Mouse (Mus musculus) MEL (cell line): ENCODE data around the gene Tbc1d24. TPM values are rescaled to one million over a fixed set of nuclear protein-coding genes. Genes with fewer than 3 reads are reported as not detected.

ENCODE experiments used
- DNase-seq: peaks from one replicate; pipeline ENCODE4 v3.0.0; 2011; ENCODE audit warnings: low read depth, low spot score
- H3K27ac ChIP-seq: 2 replicates; pipeline ENCODE4 v1.5.1; 2012; ENCODE audit warnings: low read depth, mild to moderate bottlenecking, control low read depth, low read length, moderate library complexity; ENCODE audit not compliant: control insufficient read depth
- H3K27me3 ChIP-seq, 2 experiments: fragments of 150-350 bp in 1 of 2; sonication (generic) in 1 of 2; 2 replicates each; pipeline ENCODE4 v1.6.1; 2012; ENCODE audit warnings: low read length in 2 of 2, mild to moderate bottlenecking in 2 of 2, improper control_type of control experiment in 1 of 2, moderate library complexity in 1 of 2; ENCODE audit not compliant: insufficient read depth in 2 of 2, control insufficient read depth in 1 of 2
- H3K36me3 ChIP-seq, 2 experiments: 2 replicates each; pipeline ENCODE4 v1.6.1; 2012 to 2014; ENCODE audit warnings: low read length in 2 of 2, improper control_type of control experiment in 1 of 2, inconsistent platforms in 1 of 2, mild to moderate bottlenecking in 1 of 2; ENCODE audit not compliant: insufficient read depth in 2 of 2, control insufficient read depth in 1 of 2
- H3K4me1 ChIP-seq, 2 experiments: fragments of 150-350 bp in 1 of 2; sonication (generic) in 1 of 2; 2 replicates each; pipeline ENCODE4 v1.6.1; 2012; ENCODE audit warnings: low read length in 2 of 2, improper control_type of control experiment in 1 of 2, mild to moderate bottlenecking in 1 of 2; ENCODE audit not compliant: insufficient read depth in 2 of 2, control insufficient read depth in 1 of 2
- H3K4me3 ChIP-seq, 2 experiments: fragments of 150-350 bp in 1 of 2; sonication (generic) in 1 of 2; 2 replicates each; pipeline ENCODE4 v1.5.1; 2012; ENCODE audit warnings: low read depth in 2 of 2, low read length in 2 of 2, mild to moderate bottlenecking in 2 of 2, moderate library complexity in 2 of 2, control low read depth in 1 of 2, improper control_type of control experiment in 1 of 2; ENCODE audit not compliant: control insufficient read depth in 1 of 2, insufficient read depth in 1 of 2
- H3K79me2 ChIP-seq: 2 replicates; pipeline ENCODE4 v1.6.1; 2012; ENCODE audit warnings: mild to moderate bottlenecking, low read length, moderate library complexity; ENCODE audit not compliant: control insufficient read depth, poor library complexity, insufficient read depth
- H3K9ac ChIP-seq: 2 replicates; pipeline ENCODE4 v1.6.1; 2012; ENCODE audit warnings: low read depth, mild to moderate bottlenecking, control low read depth, low read length, moderate library complexity; ENCODE audit not compliant: control insufficient read depth, poor library complexity, severe bottlenecking
- H3K9me3 ChIP-seq: fragments of 150-350 bp; sonication (generic); replicated peaks from 2 replicates; pipeline ENCODE4 v1.6.1; 2012; ENCODE audit warnings: mild to moderate bottlenecking, low read length, improper control_type of control experiment, moderate library complexity; ENCODE audit not compliant: insufficient read depth
- CHD1 ChIP-seq: IDR thresholded peaks from 2 replicates; pipeline ENCODE4 v1.6.1; 2012; ENCODE audit warnings: low read depth, mild to moderate bottlenecking, inconsistent platforms, low read length, improper control_type of control experiment
- CTCF ChIP-seq, 3 experiments: IDR thresholded peaks in 2 of 3; conservative IDR thresholded peaks in 1 of 3; 2 replicates each; pipeline ENCODE4 v1.5.1; 2011 to 2012; ENCODE audit warnings: low read length in 3 of 3, low read depth in 2 of 3, mild to moderate bottlenecking in 2 of 3, improper control_type of control experiment in 1 of 3, inconsistent platforms in 1 of 3, mixed read lengths in 1 of 3, moderate library complexity in 1 of 3; ENCODE audit not compliant: control insufficient read depth in 1 of 3, insufficient read depth in 1 of 3, poor library complexity in 1 of 3, severe bottlenecking in 1 of 3
- E2F4 ChIP-seq: IDR thresholded peaks from 2 replicates; pipeline ENCODE4 v1.6.1; 2011; ENCODE audit warnings: low read depth, low read length, improper control_type of control experiment, borderline replicate concordance
- ELF1 ChIP-seq: IDR thresholded peaks from 2 replicates; pipeline ENCODE4 v1.6.1; 2014; ENCODE audit warnings: low read depth, mild to moderate bottlenecking, inconsistent platforms, low read length, improper control_type of control experiment, moderate library complexity
- EP300 ChIP-seq, 2 experiments: IDR thresholded peaks; 2 replicates each; pipeline ENCODE4 v1.6.1; 2011; ENCODE audit warnings: improper control_type of control experiment in 2 of 2, low read length in 2 of 2, low read depth in 1 of 2, mild to moderate bottlenecking in 1 of 2
- ETS1 ChIP-seq: IDR thresholded peaks from 2 replicates; pipeline ENCODE4 v1.6.1; 2012; ENCODE audit warnings: low read depth, mild to moderate bottlenecking, inconsistent platforms, low read length, improper control_type of control experiment, moderate library complexity
- JUND ChIP-seq: IDR thresholded peaks from 2 replicates; pipeline ENCODE4 v1.6.1; 2011; ENCODE audit warnings: low read depth, mild to moderate bottlenecking, improper control_type of control experiment, low read length
- MAX ChIP-seq: IDR thresholded peaks from 2 replicates; pipeline ENCODE4 v1.6.1; 2011; ENCODE audit warnings: low read length, improper control_type of control experiment
- MEF2A ChIP-seq: IDR thresholded peaks from 2 replicates; pipeline ENCODE4 v1.6.1; 2014; ENCODE audit warnings: low read depth, mild to moderate bottlenecking, inconsistent platforms, low read length, improper control_type of control experiment; ENCODE audit not compliant: poor library complexity, insufficient replicate concordance, severe bottlenecking; ENCODE audit errors: extremely low read depth
- MXI1 ChIP-seq: IDR thresholded peaks from 2 replicates; pipeline ENCODE4 v1.6.1; 2011; ENCODE audit warnings: mild to moderate bottlenecking, low read depth, low read length, improper control_type of control experiment
- NRF1 ChIP-seq: IDR thresholded peaks from 2 replicates; pipeline ENCODE4 v1.6.1; 2014; ENCODE audit warnings: low read depth, mild to moderate bottlenecking, inconsistent platforms, low read length, improper control_type of control experiment, moderate library complexity; ENCODE audit not compliant: poor library complexity, insufficient read depth, severe bottlenecking
- POLR2A ChIP-seq, 2 experiments: IDR thresholded peaks; 2 replicates each; pipeline ENCODE4 v1.6.1; 2011 to 2012; ENCODE audit warnings: low read length in 2 of 2, mild to moderate bottlenecking in 2 of 2, control low read depth in 1 of 2, improper control_type of control experiment in 1 of 2, low read depth in 1 of 2, moderate library complexity in 1 of 2; ENCODE audit not compliant: control insufficient read depth in 1 of 2, insufficient read depth in 1 of 2, poor library complexity in 1 of 2
- RAD21 ChIP-seq: IDR thresholded peaks from 2 replicates; pipeline ENCODE4 v1.6.1; 2011; ENCODE audit warnings: mild to moderate bottlenecking, low read depth, low read length, improper control_type of control experiment
- RCOR1 ChIP-seq: IDR thresholded peaks from 2 replicates; pipeline ENCODE4 v1.6.1; 2012; ENCODE audit warnings: low read depth, mild to moderate bottlenecking, inconsistent platforms, low read length, improper control_type of control experiment
- SMC3 ChIP-seq: IDR thresholded peaks from 2 replicates; pipeline ENCODE4 v1.6.1; 2011; ENCODE audit warnings: low read depth, low read length, improper control_type of control experiment
- TBP ChIP-seq: IDR thresholded peaks from 2 replicates; pipeline ENCODE4 v1.8.0; 2011; ENCODE audit warnings: low read depth, low read length, improper control_type of control experiment
- TCF12 ChIP-seq: IDR thresholded peaks from 2 replicates; pipeline ENCODE4 v1.6.1; 2014; ENCODE audit warnings: low read depth, mild to moderate bottlenecking, inconsistent platforms, low read length, improper control_type of control experiment, moderate library complexity
- UBTF ChIP-seq: IDR thresholded peaks from 2 replicates; pipeline ENCODE4 v1.6.1; 2012; ENCODE audit warnings: low read depth, mild to moderate bottlenecking, inconsistent platforms, low read length, improper control_type of control experiment, moderate library complexity, borderline replicate concordance; ENCODE audit not compliant: insufficient read depth
- USF2 ChIP-seq, 2 experiments: IDR thresholded peaks; 2 replicates each; pipeline ENCODE4 v1.6.1; 2011 to 2012; ENCODE audit warnings: improper control_type of control experiment in 2 of 2, low read length in 2 of 2, borderline replicate concordance in 1 of 2, inconsistent platforms in 1 of 2, low read depth in 1 of 2, mild to moderate bottlenecking in 1 of 2; ENCODE audit not compliant: insufficient read depth in 1 of 2
- ZC3H11A ChIP-seq: IDR thresholded peaks from 2 replicates; pipeline ENCODE4 v1.6.1; 2012; ENCODE audit warnings: low read depth, mild to moderate bottlenecking, inconsistent platforms, low read length, improper control_type of control experiment
- ZNF384 ChIP-seq: IDR thresholded peaks from 2 replicates; pipeline ENCODE4 v1.6.1; 2012; ENCODE audit warnings: low read depth, mild to moderate bottlenecking, inconsistent platforms, low read length, improper control_type of control experiment
- polyA plus RNA-seq, 2 experiments: library from polyadenylated mRNA; stranded (reverse) in 1 of 2; unstranded in 1 of 2; fragments of >175 nt in 1 of 2; fragments of >200 nt in 1 of 2; gene quantifications; 2 replicates each; pipeline versions ENCODE4 v1.2.1 to v1.2.4; 2012; ENCODE audit warnings: low replicate concordance in 2 of 2, low read depth in 1 of 2; ENCODE audit not compliant: insufficient read length in 2 of 2, insufficient read depth in 1 of 2, missing spikeins in 1 of 2
- total RNA-seq: library from RNA; depleted of rRNA; stranded (reverse); fragments of 300-350 nt; gene quantifications from 2 replicates; pipeline ENCODE4 v1.2.3, GENCODE M21; 2012

Gene Tbc1d24
- total and polyA plus RNA-seq, 3 experiments, result 24.3 to 34.2 (median 27.3) TPM

DNA sequence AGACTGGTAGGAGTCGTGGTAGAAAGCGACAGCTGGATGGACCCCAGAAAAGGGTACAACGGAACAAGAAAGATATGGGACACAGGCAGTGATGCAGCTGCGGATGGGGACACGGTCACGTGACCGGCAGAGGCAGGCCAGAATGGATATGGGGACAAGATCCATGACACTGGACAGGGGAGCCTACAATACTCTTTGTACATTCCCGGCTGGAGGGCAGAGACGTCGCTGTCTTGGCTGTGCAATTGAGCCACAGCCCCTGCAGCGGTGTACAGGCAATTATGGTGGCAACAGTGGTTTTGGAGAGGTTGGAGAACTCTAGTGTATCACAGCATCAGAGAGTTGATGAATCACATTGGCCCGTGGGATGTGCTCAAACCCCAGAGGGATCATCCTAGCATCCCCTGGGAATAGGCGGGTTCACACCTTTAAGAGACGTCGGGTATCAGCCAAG is 573 bp upstream of the Tbc1d24 start (continued):
- TF ChIP-seq E2F4 (no peak), ZNF384 (no peak), CHD1 (peak; percentile 45; the same call in 1 of the 2 replicates), SMC3 (no peak), NRF1 (no peak), UBTF (no peak), EP300 (IDR thresholded peaks at IDR 0.05; ENCODE audit: low read depth in 1 of 2, low read length in 2 of 2) (no peak), MEF2A (no peak), USF2 (IDR thresholded peaks at IDR 0.05; ENCODE audit: borderline replicate concordance in 1 of 2, insufficient read depth in 1 of 2, low read depth in 1 of 2, low read length in 2 of 2) (peak; percentile 53 to 84; a peak in 3 of 4 replicates), RCOR1 (no peak), TBP (no peak), TCF12 (peak; percentile 48; the same call in 1 of the 2 replicates), ELF1 (no peak), CTCF (IDR thresholded peaks at IDR 0.05 in 2 of 3, conservative IDR thresholded peaks at IDR 0.05 in 1 of 3; ENCODE audit: control insufficient read depth in 1 of 3, insufficient read depth in 1 of 3, low read depth in 2 of 3, low read length in 3 of 3, poor library complexity in 1 of 3, severe bottlenecking in 1 of 3) (no peak), ETS1 (no peak), ZC3H11A (no peak)

DNA sequence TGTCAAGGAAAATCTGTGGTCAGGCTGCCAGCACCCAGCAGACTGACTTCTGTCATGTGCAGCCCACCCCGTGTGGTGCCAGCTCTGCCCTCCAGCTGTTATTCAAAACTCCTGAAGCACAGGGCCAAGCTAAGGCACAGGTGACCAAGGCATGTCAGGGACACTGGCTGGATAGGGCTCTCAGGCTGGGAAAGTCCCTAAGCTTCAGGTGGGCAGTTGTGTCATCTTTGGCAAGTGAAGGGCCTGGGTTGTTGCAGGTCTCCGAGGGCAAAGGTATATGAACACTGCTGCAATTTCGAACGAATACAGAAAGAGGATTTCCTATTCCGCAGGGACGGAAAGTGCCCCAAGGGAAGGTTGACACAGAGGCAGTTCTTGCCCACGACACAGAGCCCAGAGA is 516 bp downstream of the Tbc1d24 start:
- H3K79me2 ChIP-seq, result peaks cover 50% of the 10 kb centered on the region
- TF ChIP-seq ETS1 (no peak), CHD1 (0 out of 2 replicates have a peak, but pooled peaks have one; percentile 10), ELF1 (no peak), POLR2A (IDR thresholded peaks at IDR 0.05; ENCODE audit: control insufficient read depth in 1 of 2, insufficient read depth in 1 of 2, low read depth in 1 of 2, low read length in 2 of 2, poor library complexity in 1 of 2) (no peak), NRF1 (no peak), MXI1 (peak; percentile 20; the same call in 1 of the 2 replicates), MAX (no peak), JUND (no peak), RAD21 (no peak)
- H3K9ac ChIP-seq, result peak overlapping the region; percentile 70
- peaks cover 0 to 41% of the 10 kb centered on the region in 2 experiments; a peak in 3 of 4 replicates for H3K36me3 ChIP-seq
- no peaks in the 10 kb centered on the region for H3K9me3 ChIP-seq
- DNase-seq, result peak; percentile 53
- peak overlapping the region; percentile 83 for H3K27ac ChIP-seq
- H3K4me1 ChIP-seq, result peaks cover 9 to 58% of the 10 kb centered on the region in 2 experiments
- no peaks in the 10 kb centered on the region for H3K27me3 ChIP-seq
- H3K4me3 ChIP-seq, result peak overlapping the region; percentile 53 to 66
